Comparison of ENCODE assay signal across 24 mouse cellular contexts in the genomic region with DNA sequence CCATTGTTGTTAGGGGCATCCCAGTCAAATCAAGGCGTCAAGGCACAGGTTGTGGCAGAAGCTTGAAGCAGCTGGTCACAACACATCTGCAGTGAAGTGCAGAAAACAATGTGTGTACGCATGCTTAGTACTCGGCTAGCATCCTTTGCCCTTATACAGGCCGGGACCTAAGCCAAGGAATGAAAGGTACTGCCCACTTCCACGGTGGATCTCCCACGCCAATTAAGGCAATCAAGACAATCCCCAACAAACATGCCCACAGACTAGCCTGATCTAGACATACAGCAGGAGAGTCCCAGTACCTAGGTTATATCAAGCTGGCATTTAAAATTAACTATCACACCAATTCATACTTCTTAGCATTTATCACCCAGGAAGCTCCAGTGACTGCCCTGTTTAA.
DNase-seq lines count a peak whose midpoint lies in the region; ATAC-seq lines count a peak whose summit lies in the region.
"Had no signal": no experiment of that assay in that cellular context is flagged by ENCODE, and none has a peak within 500 bp of the region (broad histone marks: within the 10 kb centered on the region; RNA-seq: fewer than 3 reads in every experiment).

No protein-coding gene starts in this region.

- DNase-seq in heart, adult 11 months, result peak; percentile 54
- DNase-seq in heart, embryonic 10.5 days (ENCODE audit: low spot score), result no peak
- peak; percentile 11 for DNase-seq in kidney, adult 9 months
- DNase-seq: adrenal gland, adult 8-10 months; adrenal gland, postnatal 14 days; adrenal gland, postnatal 36 days; B cell, adult 2 months; cerebellum, adult 11-12 months; cerebellum, adult 2 months; cerebellum, adult 9-10 months; cerebellum, postnatal 10 days; cerebellum, postnatal 25 days had no signal

- no peaks in the 10 kb centered on the region for H3K36me3 ChIP-seq in heart, embryonic 10.5 days
- H3K36me3 ChIP-seq in kidney, embryonic 15.5 days, result no peaks in the 10 kb centered on the region
- H3K36me3 ChIP-seq in megakaryocyte, embryonic 14.5 days (replicated peaks; ENCODE audit: low read length), result no peaks in the 10 kb centered on the region
- H3K36me3 ChIP-seq: embryonic facial prominence, embryonic 10.5 days; embryonic facial prominence, embryonic 12.5 days; forebrain, embryonic 15.5 days; G1E had no signal

- H3K9ac ChIP-seq in kidney, embryonic 15.5 days, result no peak overlapping the region
- H3K9ac ChIP-seq: embryonic facial prominence, embryonic 12.5 days; forebrain, embryonic 13.5 days; forebrain, embryonic 15.5 days had no signal

- WGBS in heart, embryonic 10.5 days, result 92% methylated on average over 6 of the region's 6 CpGs
- 89% methylated on average over 6 of the region's 6 CpGs for WGBS in kidney, embryonic 15.5 days

- H3K27me3 ChIP-seq in heart, embryonic 10.5 days (ENCODE audit: insufficient read depth, poor library complexity, severe bottlenecking), result no peaks in the 10 kb centered on the region
- H3K27me3 ChIP-seq in kidney, embryonic 15.5 days, result no peaks in the 10 kb centered on the region
- H3K27me3 ChIP-seq in megakaryocyte, embryonic 14.5 days (replicated peaks), result no peaks in the 10 kb centered on the region
- H3K27me3 ChIP-seq: CH12.LX; embryonic facial prominence, embryonic 12.5 days; forebrain, embryonic 13.5 days; forebrain, embryonic 15.5 days had no signal

- ATAC-seq in kidney, embryonic 15.5 days (replicated peaks; ENCODE audit: low FRiP score), result no peak
- ATAC-seq in megakaryocyte, adult 5-6 weeks (ENCODE audit: poor library complexity, severe bottlenecking), result no peak
- ATAC-seq: activated CD4-positive, CD25-positive, alpha-beta regulatory T cell, adult 4 months; CD4-positive, CD25-positive, alpha-beta regulatory T cell, adult 4 months; forebrain, embryonic 13.5 days; forebrain, embryonic 15.5 days; Patski had no signal

- no peak overlapping the region for H3K27ac ChIP-seq in heart, embryonic 10.5 days
- no peak overlapping the region for H3K27ac ChIP-seq in kidney, embryonic 15.5 days
- H3K27ac ChIP-seq: embryonic facial prominence, embryonic 10.5 days; embryonic facial prominence, embryonic 12.5 days; forebrain, embryonic 13.5 days; forebrain, embryonic 15.5 days had no signal

- H3K4me2 ChIP-seq in kidney, embryonic 15.5 days, result no peak overlapping the region
- H3K4me2 ChIP-seq: embryonic facial prominence, embryonic 12.5 days; forebrain, embryonic 13.5 days; forebrain, embryonic 15.5 days had no signal

- H3K4me1 ChIP-seq in heart, embryonic 10.5 days, result no peaks in the 10 kb centered on the region
- H3K4me1 ChIP-seq in kidney, embryonic 15.5 days, result peaks cover 11% of the 10 kb centered on the region; the same call in 1 of the 2 replicates
- H3K4me1 ChIP-seq in megakaryocyte, embryonic 14.5 days, result peaks cover 14% of the 10 kb centered on the region
- H3K4me1 ChIP-seq: embryonic facial prominence, embryonic 10.5 days; embryonic facial prominence, embryonic 12.5 days; forebrain, embryonic 13.5 days; forebrain, embryonic 15.5 days had no signal

- H3K4me3 ChIP-seq in heart, embryonic 10.5 days, result no peak overlapping the region
- H3K4me3 ChIP-seq in kidney, embryonic 15.5 days (replicated peaks), result no peak overlapping the region
- H3K4me3 ChIP-seq in megakaryocyte, embryonic 14.5 days (replicated peaks), result peak overlapping the region; percentile 44
- H3K4me3 ChIP-seq: embryonic facial prominence, embryonic 10.5 days; embryonic facial prominence, embryonic 12.5 days; forebrain, embryonic 13.5 days; forebrain, embryonic 15.5 days had no signal

- no peaks in the 10 kb centered on the region for H3K9me3 ChIP-seq in heart, embryonic 10.5 days
- H3K9me3 ChIP-seq in kidney, embryonic 15.5 days (replicated peaks), result 0 out of 2 replicates have a peak, but pooled peaks cover 5% of the 10 kb centered on the region
- H3K9me3 ChIP-seq in megakaryocyte, embryonic 14.5 days, result peaks cover 13% of the 10 kb centered on the region
- H3K9me3 ChIP-seq: embryonic facial prominence, embryonic 10.5 days; embryonic facial prominence, embryonic 12.5 days; forebrain, embryonic 13.5 days; forebrain, embryonic 15.5 days had no signal
